Mouse (Mus musculus) erythroblast, embryonic 14.5 days (primary cell): ENCODE results near the gene Fbxl7.

Experiments
- GATA1 ChIP-seq: IDR thresholded peaks from 2 replicates; pipeline ENCODE4 v1.6.1; 2012; ENCODE audit warnings: low read length, inconsistent platforms, mixed read lengths
- TAL1 ChIP-seq: IDR thresholded peaks from 3 replicates; pipeline ENCODE4 v1.6.1; 2012; ENCODE audit warnings: low read length, inconsistent platforms, mixed read lengths

- no peak for TF ChIP-seq GATA1
- no peak for TF ChIP-seq TAL1
Measured at GRCm38 (mm10) chr15:26703156-26703840, 192.1 kb downstream of the Fbxl7 start.
